Mouse (Mus musculus): Measurements from ENCODE around the gene Itpk1. TPM values are rescaled to one million over a fixed set of nuclear protein-coding genes. Genes with fewer than 3 reads are reported as not detected.

Gene Itpk1
- polyA plus RNA-seq, 1 experiment from 2014 or later, result 26.1 TPM

DNA sequence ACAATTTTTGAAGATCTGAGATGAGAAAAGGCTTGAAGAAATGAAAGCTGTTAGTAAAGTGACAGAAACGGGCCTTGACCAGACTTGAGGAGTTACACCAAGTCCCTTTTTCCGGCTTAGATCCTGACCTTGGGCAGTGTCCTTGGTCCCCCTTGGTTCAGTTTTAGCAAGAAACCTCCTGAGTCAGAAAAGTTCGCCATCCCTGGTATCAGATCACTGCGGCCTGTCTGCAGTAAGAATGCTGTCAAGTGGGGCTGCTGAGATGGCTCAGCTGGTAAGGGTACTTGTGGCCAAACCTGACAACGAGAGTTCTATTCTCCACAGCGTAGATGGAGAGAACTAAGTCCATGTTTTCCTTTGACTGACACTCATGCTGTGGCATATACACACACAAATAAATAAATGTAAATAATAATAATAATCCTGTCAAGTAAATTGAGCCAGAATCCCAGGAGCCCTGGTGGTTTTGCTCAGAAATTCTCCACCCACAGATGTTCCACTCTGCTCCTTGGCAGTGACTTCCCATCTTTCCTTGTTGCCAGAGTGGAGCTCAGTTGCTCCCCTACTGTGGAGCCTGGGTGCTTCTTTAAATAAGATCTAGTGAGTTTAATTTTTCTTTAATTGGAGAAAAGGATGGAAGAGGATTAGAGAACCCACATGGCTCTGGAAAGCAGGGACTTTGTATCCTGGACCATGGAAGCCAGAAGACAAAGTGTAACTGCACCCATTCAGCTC, 1.3 kb upstream of the Itpk1 start:
- Histone ChIP-seq H3K4me1 (ENCODE audit: control insufficient read depth, insufficient read depth, low read length) (peaks cover 22% of the 10 kb centered on the region), H3K4me3 (ENCODE audit: low read depth, low read length) (peak overlapping the region; percentile 81; the same call in 1 of the 2 replicates), H3K36me3 (ENCODE audit: control insufficient read depth, insufficient read depth, low read length) (no peaks in the 10 kb centered on the region), H3K9ac (ENCODE audit: low read length) (peak overlapping the region; percentile 86; the same call in 1 of the 2 replicates), H3K9me3 (ENCODE audit: control insufficient read depth, low read length) (no peaks in the 10 kb centered on the region), H3K27ac (ENCODE audit: low read depth, low read length) (no peak overlapping the region), H3K27me3 (ENCODE audit: control insufficient read depth, insufficient read depth, low read length) (no peaks in the 10 kb centered on the region), H3K4me2 (ENCODE audit: low read depth) (peak overlapping the region; percentile 91)
- ATAC-seq (ENCODE audit: insufficient read depth, low FRiP score, low TSS enrichment) (no peak), DNase-seq (ENCODE audit: low spot score) (no peak)
- 77% methylated on average over 6 of the region's 6 CpGs for WGBS

DNA sequence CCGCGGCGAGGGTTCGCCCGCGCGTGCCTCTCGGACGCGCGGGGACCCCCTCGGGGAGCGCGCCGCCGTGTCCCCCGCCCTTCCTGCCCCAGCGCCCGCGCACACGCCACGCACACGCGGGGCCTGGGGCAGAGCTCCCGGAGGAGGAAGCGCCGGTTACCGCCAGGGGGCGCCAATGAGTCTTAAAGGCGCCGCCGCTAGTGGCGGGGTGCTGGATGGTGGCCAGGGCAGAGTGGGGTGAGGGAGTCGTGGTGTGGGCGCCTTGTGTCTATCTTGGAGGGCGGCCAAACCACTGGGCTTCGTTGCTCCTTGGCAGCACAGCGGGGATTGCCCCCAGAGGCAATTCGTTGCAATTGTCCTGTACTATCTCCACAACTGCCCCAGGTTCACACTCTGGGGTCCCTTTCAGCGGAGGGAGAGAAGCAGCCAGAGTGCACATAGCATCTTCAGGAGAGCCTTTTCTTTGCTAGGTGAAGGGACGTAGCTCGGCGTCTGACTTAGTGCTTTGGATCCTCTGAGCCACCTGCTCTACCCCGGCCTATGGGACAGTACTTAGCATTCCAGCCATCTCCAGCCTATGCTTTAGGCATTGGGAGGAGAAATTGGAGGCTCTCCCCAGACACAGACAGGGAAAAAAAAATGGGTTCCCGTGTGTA, 614 bp upstream of the Itpk1 start:
- H3K9me3 ChIP-seq (ENCODE audit: control insufficient read depth, low read length), result no peaks in the 10 kb centered on the region
- peak; percentile 89 for DNase-seq (ENCODE audit: low spot score)
- peak overlapping the region; percentile 91 for H3K4me2 ChIP-seq (ENCODE audit: low read depth)
- peak; percentile 79 for ATAC-seq (ENCODE audit: insufficient read depth, low FRiP score, low TSS enrichment)
- H3K36me3 ChIP-seq (ENCODE audit: control insufficient read depth, insufficient read depth, low read length), result no peaks in the 10 kb centered on the region
- no peaks in the 10 kb centered on the region for H3K27me3 ChIP-seq (ENCODE audit: control insufficient read depth, insufficient read depth, low read length)
- H3K4me1 ChIP-seq (ENCODE audit: control insufficient read depth, insufficient read depth, low read length), result peaks cover 24% of the 10 kb centered on the region
- 3% methylated on average over 44 of the region's 45 CpGs for WGBS
- peak overlapping the region; percentile 86 for H3K9ac ChIP-seq (ENCODE audit: low read length)
- peak overlapping the region; percentile 87 for H3K27ac ChIP-seq (ENCODE audit: low read depth, low read length)
- H3K4me3 ChIP-seq (ENCODE audit: low read depth, low read length), result peak overlapping the region; percentile 81

DNA sequence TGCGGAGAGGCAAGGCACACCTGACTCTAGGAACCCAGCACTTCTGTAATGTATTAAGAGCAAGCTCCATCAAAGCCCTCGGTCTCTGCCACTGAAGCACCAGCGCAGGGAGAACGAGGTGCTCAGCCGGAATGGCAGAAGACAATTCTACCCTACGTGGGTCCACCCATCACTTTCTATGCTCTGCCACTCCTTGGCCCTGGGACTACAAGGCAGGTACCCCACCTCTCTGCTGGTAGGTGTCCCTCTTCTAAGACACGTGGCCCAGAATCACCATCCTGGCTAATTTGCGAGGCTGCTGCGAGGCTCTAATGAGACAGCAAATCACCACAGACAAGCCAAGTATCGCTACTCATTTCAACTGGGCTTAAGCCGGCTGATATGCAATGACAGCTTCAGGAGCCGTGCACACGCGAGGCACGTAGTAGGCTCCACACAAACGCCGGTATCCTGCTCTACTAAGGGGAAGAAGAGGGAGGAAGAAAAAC, 765 bp downstream of the Itpk1 start:
- Histone ChIP-seq H3K4me3 (ENCODE audit: low read depth, low read length) (peak overlapping the region; percentile 81), H3K9me3 (ENCODE audit: control insufficient read depth, low read length) (no peaks in the 10 kb centered on the region), H3K4me2 (ENCODE audit: low read depth) (peak overlapping the region; percentile 91), H3K9ac (ENCODE audit: low read length) (peak overlapping the region; percentile 86), H3K27ac (ENCODE audit: low read depth, low read length) (no peak overlapping the region), H3K4me1 (ENCODE audit: control insufficient read depth, insufficient read depth, low read length) (peaks cover 31% of the 10 kb centered on the region), H3K36me3 (ENCODE audit: control insufficient read depth, insufficient read depth, low read length) (no peaks in the 10 kb centered on the region), H3K27me3 (ENCODE audit: control insufficient read depth, insufficient read depth, low read length) (no peaks in the 10 kb centered on the region)
- DNase-seq (ENCODE audit: low spot score) (no peak), ATAC-seq (ENCODE audit: insufficient read depth, low FRiP score, low TSS enrichment) (no peak; the same call in 1 of the 2 replicates)
- WGBS, result 7% methylated on average over 17 of the region's 17 CpGs

DNA sequence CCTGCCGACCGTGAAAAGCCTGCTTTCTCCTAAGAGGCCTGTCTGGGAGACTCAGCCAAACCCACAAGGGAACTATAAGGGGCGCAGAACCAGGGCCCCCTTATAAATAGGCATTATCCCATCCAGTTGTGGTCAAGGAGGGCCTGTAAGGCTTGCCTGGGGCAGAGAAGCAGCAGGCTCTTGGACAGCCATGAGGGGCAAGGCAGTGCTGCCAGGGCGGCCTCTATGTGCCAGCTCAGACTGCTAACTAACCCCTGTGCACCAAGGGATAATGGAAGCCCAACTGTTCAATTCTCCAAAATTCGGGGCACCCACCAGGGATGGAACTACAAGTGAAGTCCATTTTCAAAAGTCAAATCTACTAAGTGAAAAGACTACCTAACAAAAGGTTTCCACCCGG, 1.3 kb downstream of the Itpk1 start:
- 40% methylated on average over 6 of the region's 6 CpGs for WGBS

DNA sequence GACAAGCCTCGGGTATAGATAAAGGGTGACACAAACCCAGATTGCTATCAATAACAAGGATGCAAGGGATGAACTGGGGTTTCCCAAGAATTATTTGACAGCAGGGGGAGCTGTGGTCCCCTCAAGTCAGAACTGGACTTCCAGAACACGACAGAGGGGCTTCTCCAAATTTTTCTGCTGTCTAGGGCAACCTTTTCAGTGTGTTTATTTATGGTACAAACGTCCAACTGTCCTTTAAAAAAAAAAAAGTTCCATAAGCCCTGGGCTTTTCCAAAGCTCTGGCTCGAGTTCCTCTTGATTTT, 1.7 kb downstream of the Itpk1 start:
- peak overlapping the region; percentile 37 for H3K9ac ChIP-seq (ENCODE audit: low read length)
- no peaks in the 10 kb centered on the region for H3K36me3 ChIP-seq (ENCODE audit: control insufficient read depth, insufficient read depth, low read length)
- no peak for ATAC-seq (ENCODE audit: insufficient read depth, low FRiP score, low TSS enrichment)
- H3K4me1 ChIP-seq (ENCODE audit: control insufficient read depth, insufficient read depth, low read length), result peaks cover 33% of the 10 kb centered on the region
- no peak overlapping the region for H3K27ac ChIP-seq (ENCODE audit: low read depth, low read length)
- H3K4me3 ChIP-seq (ENCODE audit: low read depth, low read length), result peak overlapping the region; percentile 81
- H3K4me2 ChIP-seq (ENCODE audit: low read depth), result peak overlapping the region; percentile 91
- 2% methylated on average over 4 of the region's 4 CpGs for WGBS
- no peaks in the 10 kb centered on the region for H3K27me3 ChIP-seq (ENCODE audit: control insufficient read depth, insufficient read depth, low read length)
- no peaks in the 10 kb centered on the region for H3K9me3 ChIP-seq (ENCODE audit: control insufficient read depth, low read length)
- no peak for DNase-seq (ENCODE audit: low spot score)

More for the DNA sequence above, 1.3 kb downstream of the Itpk1 start:
- DNase-seq (ENCODE audit: low spot score), result no peak
- H3K9ac ChIP-seq (ENCODE audit: low read length), result peak overlapping the region; percentile 37
- no peaks in the 10 kb centered on the region for H3K27me3 ChIP-seq (ENCODE audit: control insufficient read depth, insufficient read depth, low read length)
- H3K9me3 ChIP-seq (ENCODE audit: control insufficient read depth, low read length), result no peaks in the 10 kb centered on the region
- H3K4me1 ChIP-seq (ENCODE audit: control insufficient read depth, insufficient read depth, low read length), result peaks cover 31% of the 10 kb centered on the region
- H3K27ac ChIP-seq (ENCODE audit: low read depth, low read length), result no peak overlapping the region
- no peaks in the 10 kb centered on the region for H3K36me3 ChIP-seq (ENCODE audit: control insufficient read depth, insufficient read depth, low read length)
- no peak for ATAC-seq (ENCODE audit: insufficient read depth, low FRiP score, low TSS enrichment)
- peak overlapping the region; percentile 91 for H3K4me2 ChIP-seq (ENCODE audit: low read depth)
- peak overlapping the region; percentile 81 for H3K4me3 ChIP-seq (ENCODE audit: low read depth, low read length)

DNA sequence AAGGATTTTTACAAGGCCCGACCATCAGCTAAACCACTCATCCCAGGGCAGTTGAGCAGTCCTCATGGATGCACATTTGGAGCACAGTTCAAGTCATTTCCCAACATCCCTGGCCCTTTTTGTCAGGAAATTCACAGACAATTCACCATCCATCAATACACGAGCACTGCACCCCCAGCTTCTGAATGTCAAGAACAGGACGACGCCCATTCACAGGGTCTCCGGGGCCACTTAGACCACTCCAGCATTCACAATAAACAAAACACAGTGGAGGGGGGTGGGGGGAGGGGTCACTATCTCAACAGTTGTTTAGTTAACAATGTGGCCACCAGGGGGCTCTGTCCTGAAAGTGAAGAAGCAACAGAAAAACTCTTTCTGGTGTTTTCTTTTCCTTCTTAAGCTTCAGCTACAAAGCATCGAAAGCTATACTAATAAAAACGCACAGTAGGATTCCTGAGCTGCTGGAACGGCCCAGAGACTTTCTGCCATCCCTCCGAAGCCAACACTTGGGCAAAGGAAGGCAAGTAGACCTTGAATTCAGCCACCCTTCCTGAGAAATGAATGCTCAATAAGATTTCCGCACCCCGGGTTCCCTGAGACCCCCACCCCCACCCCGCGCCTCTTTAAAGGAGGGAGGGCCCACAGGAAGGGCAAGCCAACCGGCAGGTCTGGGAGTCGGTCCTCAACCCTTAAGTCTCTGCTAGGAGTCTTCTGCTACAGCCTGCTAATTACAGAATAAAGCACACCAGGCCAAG, 2.2 kb downstream of the Itpk1 start:
- ATAC-seq (ENCODE audit: insufficient read depth, low FRiP score, low TSS enrichment) (no peak), DNase-seq (ENCODE audit: low spot score) (peak; percentile 80)
- Histone ChIP-seq H3K4me3 (ENCODE audit: low read depth, low read length) (peak overlapping the region; percentile 81), H3K27ac (ENCODE audit: low read depth, low read length) (peak overlapping the region; percentile 44; the same call in 1 of the 2 replicates), H3K9ac (ENCODE audit: low read length) (0 out of 2 replicates have a peak overlapping the region, but pooled peaks have one; percentile 24), H3K36me3 (ENCODE audit: control insufficient read depth, insufficient read depth, low read length) (no peaks in the 10 kb centered on the region), H3K9me3 (ENCODE audit: control insufficient read depth, low read length) (no peaks in the 10 kb centered on the region), H3K4me2 (ENCODE audit: low read depth) (peak overlapping the region; percentile 91), H3K27me3 (ENCODE audit: control insufficient read depth, insufficient read depth, low read length) (no peaks in the 10 kb centered on the region), H3K4me1 (ENCODE audit: control insufficient read depth, insufficient read depth, low read length) (peaks cover 36% of the 10 kb centered on the region)
- WGBS, result 6% methylated on average over 15 of the region's 15 CpGs

DNA sequence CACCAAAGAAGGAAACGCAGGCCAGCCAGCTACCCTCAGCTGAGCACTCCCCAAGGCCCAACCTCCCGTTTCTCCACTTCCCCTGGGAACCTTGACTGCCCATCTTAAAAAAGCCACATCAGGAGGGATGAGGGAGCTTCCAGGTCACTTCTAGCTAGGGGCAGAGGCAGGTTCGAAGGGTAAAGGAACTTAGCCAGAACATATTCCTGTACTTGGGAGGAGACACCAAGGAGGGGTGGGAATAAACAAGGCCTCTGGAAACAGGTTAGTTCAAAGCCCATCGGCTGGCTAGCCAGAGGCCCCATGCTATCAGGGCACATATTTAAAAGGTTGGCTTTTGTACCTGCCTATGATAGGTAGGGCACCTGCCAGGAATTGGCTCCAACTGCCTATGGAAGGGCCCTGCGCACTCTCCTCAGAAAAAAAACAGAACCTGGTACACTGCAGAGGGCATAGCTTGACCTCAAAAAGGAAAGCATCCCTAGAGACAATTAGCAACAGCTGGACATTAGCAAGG, 3.0 kb downstream of the Itpk1 start:
- ATAC-seq (ENCODE audit: insufficient read depth, low FRiP score, low TSS enrichment), result no peak
- Histone ChIP-seq H3K4me2 (ENCODE audit: low read depth) (no peak overlapping the region), H3K27ac (ENCODE audit: low read depth, low read length) (no peak overlapping the region), H3K9ac (ENCODE audit: low read length) (no peak overlapping the region), H3K9me3 (ENCODE audit: control insufficient read depth, low read length) (no peaks in the 10 kb centered on the region), H3K27me3 (ENCODE audit: control insufficient read depth, insufficient read depth, low read length) (no peaks in the 10 kb centered on the region), H3K4me1 (ENCODE audit: control insufficient read depth, insufficient read depth, low read length) (peaks cover 36% of the 10 kb centered on the region), H3K4me3 (ENCODE audit: low read depth, low read length) (no peak overlapping the region), H3K36me3 (ENCODE audit: control insufficient read depth, insufficient read depth, low read length) (no peaks in the 10 kb centered on the region)
- 88% methylated on average over 5 of the region's 5 CpGs for WGBS
- no peak for DNase-seq (ENCODE audit: low spot score)

DNA sequence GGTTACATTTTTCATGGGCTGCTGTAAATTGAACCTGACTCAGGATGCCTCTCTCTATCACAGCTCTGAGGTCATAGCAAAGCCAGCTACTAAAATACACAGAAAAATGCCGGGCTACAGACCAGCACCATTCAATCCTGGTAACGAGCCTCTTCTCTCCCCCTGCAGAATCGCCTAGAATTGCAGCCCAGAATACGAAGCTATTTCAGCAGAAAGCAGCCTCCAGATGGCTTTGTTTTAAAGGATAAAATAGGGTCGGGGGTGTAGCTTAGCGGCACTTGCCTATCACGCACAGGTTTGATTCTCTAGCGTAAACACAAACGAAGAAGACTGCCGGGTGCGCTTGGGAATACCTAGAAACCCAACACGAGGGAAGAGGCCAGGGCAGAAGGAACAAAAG, 4.3 kb downstream of the Itpk1 start:
- 74% methylated on average over 12 of the region's 12 CpGs for WGBS
- H3K9ac ChIP-seq (ENCODE audit: low read length), result no peak overlapping the region
- H3K4me1 ChIP-seq (ENCODE audit: control insufficient read depth, insufficient read depth, low read length), result peaks cover 36% of the 10 kb centered on the region
- H3K9me3 ChIP-seq (ENCODE audit: control insufficient read depth, low read length), result no peaks in the 10 kb centered on the region
- H3K27ac ChIP-seq (ENCODE audit: low read depth, low read length), result no peak overlapping the region
- no peak for ATAC-seq (ENCODE audit: insufficient read depth, low FRiP score, low TSS enrichment)
- H3K4me2 ChIP-seq (ENCODE audit: low read depth), result no peak overlapping the region
- H3K36me3 ChIP-seq (ENCODE audit: control insufficient read depth, insufficient read depth, low read length), result no peaks in the 10 kb centered on the region
- no peak for DNase-seq (ENCODE audit: low spot score)
- no peak overlapping the region for H3K4me3 ChIP-seq (ENCODE audit: low read depth, low read length)
- no peaks in the 10 kb centered on the region for H3K27me3 ChIP-seq (ENCODE audit: control insufficient read depth, insufficient read depth, low read length)
